Mouse (Mus musculus): ENCODE results near the gene Nfatc2.

- peak; percentile 94 for TF ChIP-seq CTCF (IDR thresholded peaks at IDR 0.05; ENCODE audit: borderline replicate concordance, extremely low read depth, insufficient read depth, insufficient read length)
- TF ChIP-seq POLR2A (IDR thresholded peaks at IDR 0.05; ENCODE audit: borderline replicate concordance, extremely low read depth, insufficient read depth, insufficient read length, poor library complexity, severe bottlenecking): no peak
Measured at GRCm38 (mm10) chr2:168628787-168629186, 27.3 kb upstream of the Nfatc2 start.
